Mouse (Mus musculus): ENCODE results near the gene Wbp11. TPM values are rescaled to one million over a fixed set of nuclear protein-coding genes. Genes with fewer than 3 reads are reported as not detected.

The Wbp11 gene
- total RNA-seq, 2 experiments from 2014 or later = 72.0 to 77.7 TPM

Small RNA genes within 50 kb of the gene (microRNA-seq; reads per million reads assigned to microRNA genes)
- gene Gm44364 (ENCODE audit: borderline number of aligned reads in 2 of 2) = 0 reads per million in 2 experiments

Other genes starting within 250 kb of the Wbp11 start
- gene Plbd1, start 166.3 kb downstream of the Wbp11 start, total RNA-seq (2021) = 10 to 100 TPM; 32.2 to 75.7 TPM
- under 1 TPM in 1 of 2 experiments, not detected in 1; 0.06 TPM for gene Gucy2c, start 46.5 kb downstream of the Wbp11 start, total RNA-seq (2021)
- 1 to 10 TPM; 8.6 to 8.9 TPM for gene Hist4h4, start 23.8 kb downstream of the Wbp11 start, total RNA-seq (2021)
- gene H2afj, start 20.0 kb downstream of the Wbp11 start, total RNA-seq (2021) = 100 to 1,000 TPM; 104 to 207 TPM
- gene BC049715, start 607 bp downstream of the Wbp11 start, total RNA-seq (2021) = 1 to 10 TPM in 1 of 2 experiments, under 1 TPM in 1; 0.45 to 1.0 TPM
- gene Smco3, start 7.2 kb upstream of the Wbp11 start, total RNA-seq (2021) = under 1 TPM; 0.23 to 0.32 TPM
- gene Art4, start 29.5 kb upstream of the Wbp11 start, total RNA-seq (2021) = 1 to 10 TPM; 3.0 TPM
- 100 to 1,000 TPM; 192 to 202 TPM for gene Mgp, start 47.6 kb upstream of the Wbp11 start, total RNA-seq (2021)
- not detected for gene Erp27, start 93.9 kb upstream of the Wbp11 start, total RNA-seq (2021)
- gene Pde6h, start 95.6 kb upstream of the Wbp11 start, total RNA-seq (2021) = not detected
- gene Arhgdib, start 113.7 kb upstream of the Wbp11 start, total RNA-seq (2021) = 10 to 100 TPM; 20.0 to 25.7 TPM

All from adrenal gland, adult 18-20 months (tissue).